Mouse (Mus musculus) lung, postnatal 0 days (tissue): Measurements from ENCODE around the gene Ugcg. TPM values are rescaled to one million over a fixed set of nuclear protein-coding genes. Genes with fewer than 3 reads are reported as not detected.

Experiments used
- ATAC-seq: fragments of 200-750 bp; cut with Nextera tagmentation; 2 replicates; pipeline ENCODE4 v1.8.0; 2017; ENCODE audit warnings: moderate library complexity
- DNase-seq: peaks from one replicate; pipeline ENCODE4 v3.0.0-alpha.2; 2016; ENCODE audit warnings: low spot score
- H3K27ac ChIP-seq: fragments of 300-500 bp; sonication (generic); 2 replicates; pipeline ENCODE4 v1.5.1; 2014; ENCODE audit warnings: antibody characterized with exemption, mild to moderate bottlenecking, low read length, mixed read lengths
- H3K27me3 ChIP-seq: fragments of 300-500 bp; sonication (generic); replicated peaks from 2 replicates; pipeline ENCODE4 v1.6.1; 2014; ENCODE audit warnings: low read length, mixed read lengths; ENCODE audit not compliant: insufficient read depth
- H3K36me3 ChIP-seq: fragments of 300-500 bp; sonication (generic); 2 replicates; pipeline ENCODE4 v1.6.1; 2014; ENCODE audit warnings: low read length, mixed read lengths; ENCODE audit not compliant: insufficient read depth
- H3K4me1 ChIP-seq: fragments of 300-500 bp; sonication (generic); 2 replicates; pipeline ENCODE4 v1.6.1; 2014; ENCODE audit warnings: antibody characterized with exemption, low read depth, low read length, mixed read lengths; ENCODE audit not compliant: insufficient read depth
- H3K4me2 ChIP-seq: fragments of 300-500 bp; sonication (generic); replicated peaks from 2 replicates; pipeline ENCODE4 v1.6.1; 2014; ENCODE audit warnings: low read depth, mild to moderate bottlenecking, low read length, moderate library complexity, mixed read lengths
- H3K4me3 ChIP-seq: fragments of 300-500 bp; sonication (generic); 2 replicates; pipeline ENCODE4 v1.5.1; 2014; ENCODE audit warnings: low read depth, low read length
- H3K9ac ChIP-seq: fragments of 300-500 bp; sonication (generic); replicated peaks from 2 replicates; pipeline ENCODE4 v1.6.1; 2014; ENCODE audit warnings: low read depth, mild to moderate bottlenecking
- H3K9me3 ChIP-seq: fragments of 300-500 bp; sonication (generic); 2 replicates; pipeline ENCODE4 v1.6.1; 2016; ENCODE audit warnings: low read length, mixed read lengths
- CTCF ChIP-seq: IDR thresholded peaks from 2 replicates; pipeline ENCODE4 v1.5.1; 2016; ENCODE audit warnings: antibody characterized with exemption, mild to moderate bottlenecking
- EP300 ChIP-seq: IDR thresholded peaks from 2 replicates; pipeline ENCODE4 v1.6.1; 2016; ENCODE audit warnings: antibody characterized with exemption, mild to moderate bottlenecking, control low read depth
- WGBS: fragments of 180-500 bp; shearing (Covaris S2); extraction: QIAGEN DNeasy Blood & Tissue Kit; methylation state at CpG from one replicate; pipeline ENCODE4 v1.1.7; 2014; 5-methylcytosine and 5-hydroxymethylcytosine counted together
- polyA plus RNA-seq: library from polyadenylated mRNA; unstranded; fragments of >200 nt; fragmentation: Nextera tagmentation; extraction: Ambion mirVana; gene quantifications from 2 replicates; pipeline ENCODE4 v1.2.1, GENCODE M21; 2015

The Ugcg gene
- polyA plus RNA-seq, 1 experiment from 2014 or later: 13.8 TPM

DNA sequence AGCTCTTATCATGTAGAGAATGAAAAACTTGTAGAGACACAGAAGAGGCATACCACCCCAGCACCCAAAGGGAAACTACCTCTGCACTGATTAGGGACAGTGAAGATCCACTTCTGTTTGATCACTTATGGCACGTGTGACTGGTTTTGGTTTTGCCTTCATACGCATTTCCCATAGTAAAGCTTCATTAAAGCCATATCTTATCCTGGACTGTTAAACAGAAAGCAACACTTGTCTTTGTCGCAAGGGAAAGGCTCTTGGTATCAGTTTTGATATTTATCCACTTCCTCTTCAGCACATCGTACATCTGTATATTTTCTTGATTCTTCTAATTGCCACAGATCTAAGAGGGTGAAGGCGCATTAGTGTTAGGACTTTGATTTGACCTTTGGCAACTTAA, 25.6 kb downstream of the Ugcg start:
- WGBS: 87% methylated on average over 5 of the region's 5 CpGs
- DNase-seq: no peak
- H3K4me2 ChIP-seq: no peak overlapping the region
- no peak overlapping the region for H3K27ac ChIP-seq
- H3K9ac ChIP-seq: no peak overlapping the region
- no peaks in the 10 kb centered on the region for H3K4me1 ChIP-seq
- peaks cover 8% of the 10 kb centered on the region; the same call in 1 of the 2 replicates for H3K36me3 ChIP-seq
- H3K9me3 ChIP-seq: no peaks in the 10 kb centered on the region
- ATAC-seq: no peak
- no peak for TF ChIP-seq EP300
- no peaks in the 10 kb centered on the region for H3K27me3 ChIP-seq
- no peak overlapping the region for H3K4me3 ChIP-seq

GRCm38 (mm10) chr4:59215585-59215984, 26.5 kb downstream of the Ugcg start:
- no peaks in the 10 kb centered on the region for H3K4me1 ChIP-seq
- peaks cover 3% of the 10 kb centered on the region; the same call in 1 of the 2 replicates for H3K36me3 ChIP-seq
- H3K4me2 ChIP-seq: no peak overlapping the region
- H3K9ac ChIP-seq: no peak overlapping the region
- no peak for TF ChIP-seq CTCF
- TF ChIP-seq EP300: no peak
- ATAC-seq (no peak), DNase-seq (no peak)
- no peak overlapping the region for H3K4me3 ChIP-seq
- no peaks in the 10 kb centered on the region for H3K27me3 ChIP-seq
- 93% methylated on average over 3 of the region's 3 CpGs for WGBS
- H3K9me3 ChIP-seq: no peaks in the 10 kb centered on the region
- no peak overlapping the region for H3K27ac ChIP-seq

DNA sequence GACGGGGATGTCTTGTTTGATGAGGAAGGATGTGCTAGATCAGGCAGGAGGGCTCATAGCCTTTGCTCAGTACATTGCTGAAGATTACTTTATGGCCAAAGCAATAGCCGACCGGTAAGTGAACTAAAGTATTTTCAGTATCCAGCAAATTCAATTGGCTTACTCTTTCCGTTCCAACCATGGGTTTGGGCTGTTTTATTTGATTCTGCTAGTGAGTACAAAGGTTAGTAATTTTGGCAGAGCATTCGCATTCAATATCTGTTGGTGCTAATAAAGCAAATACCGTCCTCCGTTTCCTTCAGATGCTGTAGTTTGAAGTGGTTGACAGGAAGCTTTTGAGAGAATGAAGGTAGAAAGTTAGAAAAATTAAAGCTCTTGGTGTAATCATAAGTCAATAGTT, 28.0 kb downstream of the Ugcg start:
- ATAC-seq (no peak), DNase-seq (no peak)
- Histone ChIP-seq H3K9me3 (no peaks in the 10 kb centered on the region), H3K4me2 (no peak overlapping the region), H3K4me1 (no peaks in the 10 kb centered on the region), H3K9ac (no peak overlapping the region), H3K27me3 (no peaks in the 10 kb centered on the region), H3K4me3 (no peak overlapping the region), H3K27ac (no peak overlapping the region), H3K36me3 (peaks cover 3% of the 10 kb centered on the region; the same call in 1 of the 2 replicates)
- TF ChIP-seq CTCF: no peak
- TF ChIP-seq EP300: no peak
- WGBS: 81% methylated on average over 7 of the region's 7 CpGs

- H3K27me3 ChIP-seq: no peaks in the 10 kb centered on the region
- TF ChIP-seq EP300 (no peak), CTCF (no peak)
- no peak overlapping the region for H3K4me3 ChIP-seq
- H3K9me3 ChIP-seq: no peaks in the 10 kb centered on the region
- no peak for ATAC-seq
- no peak overlapping the region for H3K27ac ChIP-seq
- no peak overlapping the region for H3K9ac ChIP-seq
- peaks cover 3% of the 10 kb centered on the region; the same call in 1 of the 2 replicates for H3K36me3 ChIP-seq
- DNase-seq: no peak
- 76% methylated on average over 7 of the region's 7 CpGs for WGBS
- no peak overlapping the region for H3K4me2 ChIP-seq
- H3K4me1 ChIP-seq: no peaks in the 10 kb centered on the region
These were observed 29.1 kb downstream of the Ugcg start for GRCm38 (mm10) chr4:59218154-59218553.

DNA sequence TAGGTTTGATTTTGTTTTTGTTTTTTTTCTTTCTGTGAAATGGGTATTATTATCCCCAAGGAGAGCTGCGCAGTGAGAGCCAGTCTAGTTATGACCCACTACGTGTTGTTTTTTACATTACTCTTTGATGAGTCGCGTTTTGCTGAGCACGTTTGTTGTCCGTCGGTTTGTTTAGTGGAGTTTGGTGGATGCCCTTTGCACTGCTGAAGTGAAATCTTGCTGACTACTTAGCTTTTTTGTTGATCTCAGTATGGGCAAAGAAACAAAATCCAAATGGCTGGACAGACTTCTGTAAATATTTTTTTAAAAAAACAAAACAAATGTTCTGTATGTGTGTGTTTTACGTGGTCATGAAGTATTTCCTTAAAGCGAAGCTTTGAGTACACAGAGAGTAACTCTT, 33.2 kb downstream of the Ugcg start:
- Histone ChIP-seq H3K4me2 (no peak overlapping the region), H3K9me3 (no peaks in the 10 kb centered on the region), H3K4me3 (no peak overlapping the region), H3K9ac (no peak overlapping the region), H3K4me1 (no peaks in the 10 kb centered on the region), H3K27ac (no peak overlapping the region), H3K36me3 (peaks cover 4% of the 10 kb centered on the region; the same call in 1 of the 2 replicates), H3K27me3 (no peaks in the 10 kb centered on the region)
- no peak for TF ChIP-seq CTCF
- no peak for TF ChIP-seq EP300
- ATAC-seq (no peak), DNase-seq (no peak)
- 61% methylated on average over 9 of the region's 9 CpGs for WGBS

DNA sequence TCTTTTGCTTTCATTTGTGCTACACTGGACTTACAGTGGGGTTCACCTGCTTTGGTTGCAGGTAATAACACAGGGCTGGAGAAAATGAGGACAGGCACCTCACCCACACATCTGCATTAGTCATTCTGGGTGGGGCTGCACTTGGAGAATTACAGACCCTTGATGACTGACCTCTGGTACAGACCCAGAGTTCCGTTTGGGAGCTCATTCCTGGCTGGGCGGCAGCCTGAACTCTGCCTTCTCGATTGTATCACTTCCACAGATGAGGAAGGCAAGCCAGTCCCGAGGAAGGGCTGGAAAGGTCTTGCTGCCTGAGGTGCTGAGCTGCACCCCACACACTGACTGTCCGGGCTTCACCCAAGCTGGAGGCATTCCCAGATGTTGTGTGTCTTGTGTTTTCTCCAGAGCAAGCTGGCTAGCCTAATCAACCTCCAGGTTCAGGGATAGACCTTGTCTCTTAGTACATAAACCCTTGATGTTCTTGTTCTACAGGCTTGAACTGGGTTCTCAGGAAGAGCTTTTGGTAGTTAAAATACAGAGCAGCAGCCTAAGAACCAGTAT, 34.1 kb downstream of the Ugcg start:
- H3K9ac ChIP-seq: no peak overlapping the region
- peaks cover 4% of the 10 kb centered on the region; the same call in 1 of the 2 replicates for H3K36me3 ChIP-seq
- no peaks in the 10 kb centered on the region for H3K27me3 ChIP-seq
- no peaks in the 10 kb centered on the region for H3K4me1 ChIP-seq
- WGBS: 76% methylated on average over 5 of the region's 5 CpGs
- no peak overlapping the region for H3K27ac ChIP-seq
- H3K4me3 ChIP-seq: no peak overlapping the region
- ATAC-seq (no peak), DNase-seq (no peak)
- no peaks in the 10 kb centered on the region for H3K9me3 ChIP-seq
- H3K4me2 ChIP-seq: no peak overlapping the region
- TF ChIP-seq CTCF: no peak
- TF ChIP-seq EP300: no peak

DNA sequence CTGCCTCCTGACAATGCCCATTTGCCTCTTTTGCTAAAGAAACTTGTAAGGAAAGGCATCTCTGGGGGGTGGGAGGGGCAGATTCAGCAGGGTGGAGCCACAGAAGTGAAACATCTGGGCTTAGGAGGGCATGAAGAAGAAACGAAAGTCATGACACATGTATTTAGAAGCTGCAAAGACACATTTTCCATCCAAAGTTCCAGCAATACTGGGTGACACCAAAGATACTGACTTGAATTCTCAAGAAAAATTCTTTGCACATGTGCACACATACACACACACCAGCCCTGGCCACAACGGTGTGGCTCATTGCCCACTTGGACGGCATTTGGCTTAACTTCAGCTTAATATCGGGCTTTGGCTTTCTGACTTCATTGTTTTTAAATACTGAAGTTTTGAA, 35.8 kb downstream of the Ugcg start:
- H3K4me3 ChIP-seq: no peak overlapping the region
- TF ChIP-seq CTCF (no peak), EP300 (no peak)

More for the DNA sequence above, 35.8 kb downstream of the Ugcg start:
- no peak overlapping the region for H3K4me2 ChIP-seq
- DNase-seq: no peak
- H3K27me3 ChIP-seq: no peaks in the 10 kb centered on the region
- 69% methylated on average over 4 of the region's 4 CpGs for WGBS
- no peak overlapping the region for H3K9ac ChIP-seq
- no peaks in the 10 kb centered on the region for H3K4me1 ChIP-seq
- ATAC-seq: no peak
- no peak overlapping the region for H3K27ac ChIP-seq
- no peaks in the 10 kb centered on the region for H3K9me3 ChIP-seq
- peaks cover 4% of the 10 kb centered on the region; the same call in 1 of the 2 replicates for H3K36me3 ChIP-seq
